Mouse (Mus musculus) spleen, adult 2 months (tissue): ENCODE data around the gene Gpr65.

ENCODE experiments used
- CTCF ChIP-seq: fragments of 200-500 bp; IDR thresholded peaks from 2 replicates; pipeline ENCODE4 v1.5.1; 2011; ENCODE audit warnings: mild to moderate bottlenecking, inconsistent platforms; ENCODE audit not compliant: insufficient read depth, insufficient read length, insufficient replicate concordance; ENCODE audit errors: extremely low read depth
- POLR2A ChIP-seq: fragments of 200-500 bp; IDR thresholded peaks from 2 replicates; pipeline ENCODE4 v1.6.1; 2011; ENCODE audit warnings: low read depth, low read length, inconsistent platforms

GRCm38 (mm10) chr12:98250327-98250726 lies 18.1 kb upstream of the Gpr65 start:
- TF ChIP-seq CTCF, result no peak
- no peak for TF ChIP-seq POLR2A
